Mouse (Mus musculus) E14TG2a.4 (cell line): ENCODE data around the gene Cbx1.

ENCODE experiments used
- CTCF ChIP-seq: conservative IDR thresholded peaks from 2 replicates; pipeline ENCODE4 v1.5.1; 2014; ENCODE audit warnings: low read length
- NANOG ChIP-seq: IDR thresholded peaks from 2 replicates; pipeline ENCODE4 v1.6.1; 2014; ENCODE audit warnings: borderline replicate concordance, low read length, mixed read lengths

- no peak for TF ChIP-seq CTCF
- no peak for TF ChIP-seq NANOG
Measured at GRCm38 (mm10) chr11:96826481-96826880, 37.6 kb downstream of the Cbx1 start.
